Mouse (Mus musculus): ENCODE measurements around the gene H2-Ab1. TPM values are rescaled to one million over a fixed set of nuclear protein-coding genes. Genes with fewer than 3 reads are reported as not detected.
"Not testable (repeated sequence)": the region's sequence is repeated elsewhere in the genome, so short reads cannot be mapped to it uniquely, and the experiment has no call there.

H2-Ab1 gene
- polyA plus RNA-seq, 1 experiment from 2014 or later = 53.9 TPM

DNA sequence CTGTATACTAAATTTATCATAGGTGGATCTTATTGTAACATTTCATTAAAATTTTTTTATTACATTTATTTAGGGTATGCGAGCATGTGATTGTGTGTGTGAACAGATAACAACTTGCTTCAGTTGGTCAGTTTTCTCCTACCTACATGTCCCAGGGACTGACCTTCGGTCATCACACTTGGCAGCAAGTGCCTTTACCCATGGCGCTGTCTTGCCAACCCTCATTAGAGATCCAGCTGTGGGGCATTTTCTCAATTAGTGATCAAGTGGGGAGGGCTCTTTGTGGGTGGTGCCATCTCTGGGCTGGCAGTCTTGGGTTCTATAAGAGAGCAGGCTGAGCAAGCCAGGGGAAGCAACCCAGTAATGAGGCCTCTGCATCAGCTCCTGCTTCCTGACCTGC is 32.7 kb upstream of the H2-Ab1 start:
- no peak for TF ChIP-seq CTCF (IDR thresholded peaks at IDR 0.05; ENCODE audit: low read depth)
- H3K4me3 ChIP-seq (ENCODE audit: low read depth, low read length) = no peak overlapping the region
- no peaks in the 10 kb centered on the region for H3K36me3 ChIP-seq (ENCODE audit: control insufficient read depth, insufficient read depth)
- H3K27ac ChIP-seq (ENCODE audit: low read depth, low read length) = no peak overlapping the region
- no peak for ATAC-seq
- H3K27me3 ChIP-seq (replicated peaks; ENCODE audit: control insufficient read depth, insufficient read depth, low read length) = no peaks in the 10 kb centered on the region
- no peaks in the 10 kb centered on the region for H3K9me3 ChIP-seq (ENCODE audit: control insufficient read depth)
- H3K9ac ChIP-seq (ENCODE audit: low read depth, low read length) = no peak overlapping the region
- H3K4me2 ChIP-seq (replicated peaks; ENCODE audit: low read depth) = no peak overlapping the region
- H3K4me1 ChIP-seq (replicated peaks; ENCODE audit: control insufficient read depth, insufficient read depth, low read length) = no peaks in the 10 kb centered on the region
- WGBS = 95% methylated on average over 3 of the region's 3 CpGs

GRCm38 (mm10) chr17:34225426-34225825 is 32.1 kb upstream of the H2-Ab1 start:
- no peak for TF ChIP-seq CTCF (IDR thresholded peaks at IDR 0.05; ENCODE audit: low read depth)
- no peak overlapping the region for H3K27ac ChIP-seq (ENCODE audit: low read depth, low read length)
- WGBS = 93% methylated on average over 8 of the region's 8 CpGs

GRCm38 (mm10) chr17:34225911-34226310 is 31.6 kb upstream of the H2-Ab1 start:
- not testable (repeated sequence) for H3K4me3 ChIP-seq (ENCODE audit: low read depth, low read length); H3K36me3 ChIP-seq (ENCODE audit: control insufficient read depth, insufficient read depth); H3K4me1 ChIP-seq (replicated peaks; ENCODE audit: control insufficient read depth, insufficient read depth, low read length); H3K27ac ChIP-seq (ENCODE audit: low read depth, low read length); H3K27me3 ChIP-seq (replicated peaks; ENCODE audit: control insufficient read depth, insufficient read depth, low read length); ATAC-seq; H3K4me2 ChIP-seq (replicated peaks; ENCODE audit: low read depth); H3K9ac ChIP-seq (ENCODE audit: low read depth, low read length); H3K9me3 ChIP-seq (ENCODE audit: control insufficient read depth)
- 98% methylated on average over 12 of the region's 23 CpGs for WGBS

More at GRCm38 (mm10) chr17:34225426-34225825, 32.1 kb upstream of the H2-Ab1 start:
- no peak for ATAC-seq
- Histone ChIP-seq H3K9ac (ENCODE audit: low read depth, low read length) (no peak overlapping the region), H3K36me3 (ENCODE audit: control insufficient read depth, insufficient read depth) (no peaks in the 10 kb centered on the region), H3K9me3 (ENCODE audit: control insufficient read depth) (no peaks in the 10 kb centered on the region), H3K4me3 (ENCODE audit: low read depth, low read length) (no peak overlapping the region), H3K27me3 (replicated peaks; ENCODE audit: control insufficient read depth, insufficient read depth, low read length) (no peaks in the 10 kb centered on the region), H3K4me2 (replicated peaks; ENCODE audit: low read depth) (no peak overlapping the region), H3K4me1 (replicated peaks; ENCODE audit: control insufficient read depth, insufficient read depth, low read length) (no peaks in the 10 kb centered on the region)

GRCm38 (mm10) chr17:34230971-34231370 is 26.5 kb upstream of the H2-Ab1 start:
- not testable (repeated sequence) for H3K9me3 ChIP-seq (ENCODE audit: control insufficient read depth); H3K4me1 ChIP-seq (replicated peaks; ENCODE audit: control insufficient read depth, insufficient read depth, low read length); H3K27ac ChIP-seq (ENCODE audit: low read depth, low read length); H3K9ac ChIP-seq (ENCODE audit: low read depth, low read length); H3K4me3 ChIP-seq (ENCODE audit: low read depth, low read length); H3K4me2 ChIP-seq (replicated peaks; ENCODE audit: low read depth); H3K36me3 ChIP-seq (ENCODE audit: control insufficient read depth, insufficient read depth); H3K27me3 ChIP-seq (replicated peaks; ENCODE audit: control insufficient read depth, insufficient read depth, low read length); ATAC-seq
- WGBS = 86% methylated on average over 6 of the region's 9 CpGs

DNA sequence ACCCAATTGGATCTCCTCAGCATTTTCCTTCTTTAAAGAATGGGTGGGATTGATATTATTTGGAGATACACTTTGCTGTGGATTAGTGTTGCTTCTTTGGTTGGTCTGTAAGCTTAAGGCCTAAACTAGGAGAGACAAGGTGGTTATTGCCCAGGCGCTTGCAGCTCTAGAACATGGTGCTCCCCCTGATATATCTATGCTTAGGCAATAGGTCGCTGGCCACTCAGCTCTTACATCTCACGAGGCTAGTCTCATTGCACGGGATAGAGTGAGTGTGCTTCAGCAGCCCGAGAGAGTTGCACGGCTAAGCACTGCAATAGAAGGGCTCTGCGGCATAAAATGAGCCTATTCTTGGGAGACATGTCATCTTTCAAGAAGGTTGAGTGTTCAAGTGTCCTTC is 25.5 kb upstream of the H2-Ab1 start:
- H3K4me1 ChIP-seq (replicated peaks; ENCODE audit: control insufficient read depth, insufficient read depth, low read length); H3K9me3 ChIP-seq (ENCODE audit: control insufficient read depth); H3K9ac ChIP-seq (ENCODE audit: low read depth, low read length); H3K4me3 ChIP-seq (ENCODE audit: low read depth, low read length); H3K36me3 ChIP-seq (ENCODE audit: control insufficient read depth, insufficient read depth); ATAC-seq; H3K4me2 ChIP-seq (replicated peaks; ENCODE audit: low read depth); H3K27ac ChIP-seq (ENCODE audit: low read depth, low read length); H3K27me3 ChIP-seq (replicated peaks; ENCODE audit: control insufficient read depth, insufficient read depth, low read length): not testable (repeated sequence)
- WGBS = 89% methylated on average over 6 of the region's 7 CpGs

- Histone ChIP-seq H3K4me3 (ENCODE audit: low read depth, low read length) (no peak overlapping the region), H3K36me3 (ENCODE audit: control insufficient read depth, insufficient read depth) (no peaks in the 10 kb centered on the region), H3K27me3 (replicated peaks; ENCODE audit: control insufficient read depth, insufficient read depth, low read length) (no peaks in the 10 kb centered on the region), H3K4me1 (replicated peaks; ENCODE audit: control insufficient read depth, insufficient read depth, low read length) (no peaks in the 10 kb centered on the region), H3K4me2 (replicated peaks; ENCODE audit: low read depth) (no peak overlapping the region), H3K9ac (ENCODE audit: low read depth, low read length) (no peak overlapping the region), H3K27ac (ENCODE audit: low read depth, low read length) (no peak overlapping the region), H3K9me3 (ENCODE audit: control insufficient read depth) (no peaks in the 10 kb centered on the region)
- WGBS = 45% methylated on average over 9 of the region's 9 CpGs
- ATAC-seq = peak; percentile 49
- TF ChIP-seq CTCF (IDR thresholded peaks at IDR 0.05; ENCODE audit: low read depth) = peak; percentile 96
Measured at GRCm38 (mm10) chr17:34234926-34235325, 22.6 kb upstream of the H2-Ab1 start.

- Histone ChIP-seq H3K27me3 (replicated peaks; ENCODE audit: control insufficient read depth, insufficient read depth, low read length) (no peaks in the 10 kb centered on the region), H3K4me2 (replicated peaks; ENCODE audit: low read depth) (no peak overlapping the region), H3K4me3 (ENCODE audit: low read depth, low read length) (no peak overlapping the region), H3K36me3 (ENCODE audit: control insufficient read depth, insufficient read depth) (no peaks in the 10 kb centered on the region), H3K27ac (ENCODE audit: low read depth, low read length) (no peak overlapping the region), H3K4me1 (replicated peaks; ENCODE audit: control insufficient read depth, insufficient read depth, low read length) (no peaks in the 10 kb centered on the region), H3K9ac (ENCODE audit: low read depth, low read length) (no peak overlapping the region), H3K9me3 (ENCODE audit: control insufficient read depth) (no peaks in the 10 kb centered on the region)
- WGBS = 77% methylated on average over 5 of the region's 5 CpGs
- TF ChIP-seq CTCF (IDR thresholded peaks at IDR 0.05; ENCODE audit: low read depth) = no peak
- no peak for ATAC-seq
Measured at GRCm38 (mm10) chr17:34236691-34237090, 20.8 kb upstream of the H2-Ab1 start.

All from intestine, postnatal 0 days (tissue).